Mouse (Mus musculus) adrenal gland, adult 2 months (tissue): ENCODE measurements at regions not wholly inside any gene's neighbourhood (a gene's known extent, or its start where the extent isn't known, plus 50 kb on each side); places are given as distances from the start of the nearest gene placed in this dataset.

ENCODE experiments used
- DNase-seq: peaks from one replicate; pipeline ENCODE4 v3.0.0; 2021

GRCm38 (mm10) chr4:68382007-68382406 lies 572.2 kb downstream of the Brinp1 start:
- no peak for DNase-seq

- no peak for DNase-seq
These were observed 586.2 kb downstream of the Brinp1 start for GRCm38 (mm10) chr4:68367983-68368382.

- no peak for DNase-seq
These were observed 634.6 kb downstream of the Brinp1 start for GRCm38 (mm10) chr4:68319575-68319974.

- DNase-seq, result no peak
These were observed 641.4 kb downstream of the Brinp1 start for GRCm38 (mm10) chr4:68312751-68313150.

- DNase-seq, result no peak
These were observed 669.4 kb downstream of the Brinp1 start for GRCm38 (mm10) chr4:68284845-68285244.

GRCm38 (mm10) chr4:68280903-68281302 lies 673.3 kb downstream of the Brinp1 start:
- no peak for DNase-seq

GRCm38 (mm10) chr4:68275063-68275708 lies 679.0 kb downstream of the Brinp1 start:
- DNase-seq, result no peak
